Mouse (Mus musculus) lung, postnatal 10 days (tissue): ENCODE measurements around the gene Ephx1.
"Not testable (repeated sequence)": the region's sequence is repeated elsewhere in the genome, so short reads cannot be mapped to it uniquely, and the experiment has no call there.

Experiments used
- DNase-seq: peaks from one replicate; pipeline ENCODE4 v3.0.0; 2021

Gene Ephx1

DNA sequence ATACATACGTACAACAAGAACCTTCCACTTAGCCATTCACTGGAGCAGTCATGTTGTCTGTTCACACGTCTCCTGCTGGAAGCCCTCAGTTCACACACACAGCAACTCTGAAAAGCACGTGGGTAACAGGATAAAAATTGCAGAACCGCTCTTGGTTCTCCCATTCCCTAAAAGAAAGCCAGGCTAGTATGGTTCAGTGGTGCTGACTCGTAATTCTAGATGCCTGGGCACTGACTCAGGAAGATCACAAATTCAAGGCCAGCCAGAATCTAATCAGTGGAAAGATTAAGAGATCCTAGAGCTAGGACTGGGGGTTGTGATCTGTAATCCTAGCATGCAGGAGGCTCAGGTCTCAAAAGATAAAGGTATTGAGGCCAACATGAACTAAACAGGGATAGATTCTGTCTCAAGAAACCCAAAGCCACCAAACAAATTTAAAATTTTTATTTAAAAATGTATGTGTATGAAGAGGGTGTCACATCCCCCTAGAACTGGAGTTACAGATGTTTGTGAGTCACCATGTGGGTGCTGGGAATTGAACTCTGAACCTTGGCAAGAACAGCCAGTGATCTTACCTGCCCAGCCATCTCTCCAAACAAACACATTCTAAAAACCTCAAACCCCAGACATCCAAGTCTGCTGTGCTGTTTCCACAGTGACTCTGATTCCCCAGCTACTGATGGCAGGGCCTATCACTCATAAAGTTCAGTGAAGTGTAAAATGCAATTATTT, at the start of gene Ephx1:
Gene Ephx1, minus strand, starts transcription at position 149 of the 732 bp plus-strand sequence.
- DNase-seq = no peak

DNA sequence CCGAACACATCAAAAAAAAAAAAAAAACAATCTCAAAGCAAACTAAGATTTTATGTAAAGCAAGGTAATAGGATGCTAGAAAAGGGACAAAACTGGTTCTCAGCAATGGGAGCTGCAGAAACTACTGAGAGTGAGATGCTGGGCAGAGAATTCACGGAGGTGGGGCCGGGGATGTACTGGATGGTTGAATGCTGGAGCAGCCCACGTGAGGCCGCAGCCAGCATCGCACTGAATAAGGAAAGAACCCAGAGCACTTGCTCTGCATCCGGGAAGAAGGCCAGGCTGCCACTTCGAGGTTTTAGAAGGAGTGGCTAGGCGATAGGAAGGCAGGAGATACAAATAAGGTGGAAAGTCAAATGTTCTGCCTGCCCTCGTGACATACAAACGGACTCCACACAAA, 49.0 kb upstream of the Ephx1 start:
- no peak for DNase-seq

- DNase-seq = no peak
These were observed 47.6 kb upstream of the Ephx1 start for GRCm38 (mm10) chr1:181068344-181068743.

GRCm38 (mm10) chr1:181064648-181065047, 43.9 kb upstream of the Ephx1 start:
- no peak for DNase-seq

- DNase-seq = no peak
These were observed 43.3 kb upstream of the Ephx1 start for GRCm38 (mm10) chr1:181063991-181064390.

- no peak for DNase-seq
These were observed 41.2 kb upstream of the Ephx1 start for GRCm38 (mm10) chr1:181061784-181062485.

DNA sequence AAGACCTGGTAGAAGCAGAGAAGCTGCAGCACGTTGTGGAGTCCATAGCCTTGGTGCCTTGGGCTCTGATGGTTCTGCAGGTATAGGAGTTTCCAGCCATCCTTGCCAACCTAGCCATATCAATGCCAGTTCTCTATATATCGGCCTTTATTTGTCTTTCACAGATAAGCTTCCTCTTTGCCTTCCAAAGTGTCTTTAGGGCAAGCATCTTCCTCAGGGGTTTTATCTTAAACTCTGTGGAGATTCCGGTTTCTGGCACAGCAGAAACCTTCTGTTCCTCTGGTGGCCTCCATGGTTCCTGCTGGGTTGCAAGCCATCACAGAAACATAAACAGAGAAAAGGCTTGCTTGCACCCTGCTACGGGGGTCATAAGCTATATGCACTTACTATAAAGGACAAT, 32.2 kb upstream of the Ephx1 start:
- no peak for DNase-seq

DNA sequence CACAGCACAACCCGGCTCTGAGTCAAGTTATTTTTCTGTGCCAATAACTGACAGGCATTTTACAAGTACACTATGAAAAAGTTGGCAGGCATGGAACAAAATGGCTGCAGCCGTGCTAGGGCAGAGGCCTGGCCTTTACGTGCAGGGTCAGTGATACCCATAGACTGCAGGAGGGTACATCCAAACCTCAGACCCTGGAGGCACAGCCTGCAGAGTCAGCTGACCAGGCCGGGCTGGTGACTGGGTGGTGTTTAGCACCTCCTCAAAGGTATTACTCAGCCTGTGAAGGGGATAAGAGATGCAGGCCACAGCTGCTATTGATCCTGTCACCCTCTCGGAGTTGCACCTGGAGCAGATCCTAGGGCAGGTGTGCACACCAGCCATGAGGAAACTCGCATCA, 30.2 kb upstream of the Ephx1 start, which contains the start of gene 9130409I23Rik:
Gene 9130409I23Rik, plus strand, starts transcription at position 301 of the 400 bp plus-strand sequence.
- no peak for DNase-seq

GRCm38 (mm10) chr1:181049328-181049842, 28.7 kb upstream of the Ephx1 start:
- peak; percentile 5 for DNase-seq

DNA sequence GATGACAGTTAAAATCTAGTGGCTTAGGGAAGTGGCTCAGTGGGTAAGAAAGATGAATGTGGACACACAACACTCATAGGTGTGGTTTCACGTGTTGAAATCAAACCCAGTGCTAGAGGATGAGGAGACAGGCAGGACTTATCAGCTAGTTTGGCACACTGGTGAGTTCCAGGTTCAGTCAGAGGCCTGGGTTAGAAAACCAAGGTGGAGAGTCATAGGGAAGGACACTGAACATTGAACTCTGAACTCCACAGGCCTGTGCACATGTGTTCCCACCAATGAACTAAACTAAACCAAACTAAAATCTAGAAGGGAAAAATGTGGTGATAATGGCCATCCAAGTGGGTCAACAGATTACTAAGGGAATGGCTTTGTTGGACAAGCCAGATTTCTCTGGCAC, 26.8 kb upstream of the Ephx1 start:
- DNase-seq = no peak

- DNase-seq = peak; percentile 42
These were observed 18.9 kb upstream of the Ephx1 start for GRCm38 (mm10) chr1:181039652-181040051.

GRCm38 (mm10) chr1:181037623-181038022, 16.9 kb upstream of the Ephx1 start:
- no peak for DNase-seq

DNA sequence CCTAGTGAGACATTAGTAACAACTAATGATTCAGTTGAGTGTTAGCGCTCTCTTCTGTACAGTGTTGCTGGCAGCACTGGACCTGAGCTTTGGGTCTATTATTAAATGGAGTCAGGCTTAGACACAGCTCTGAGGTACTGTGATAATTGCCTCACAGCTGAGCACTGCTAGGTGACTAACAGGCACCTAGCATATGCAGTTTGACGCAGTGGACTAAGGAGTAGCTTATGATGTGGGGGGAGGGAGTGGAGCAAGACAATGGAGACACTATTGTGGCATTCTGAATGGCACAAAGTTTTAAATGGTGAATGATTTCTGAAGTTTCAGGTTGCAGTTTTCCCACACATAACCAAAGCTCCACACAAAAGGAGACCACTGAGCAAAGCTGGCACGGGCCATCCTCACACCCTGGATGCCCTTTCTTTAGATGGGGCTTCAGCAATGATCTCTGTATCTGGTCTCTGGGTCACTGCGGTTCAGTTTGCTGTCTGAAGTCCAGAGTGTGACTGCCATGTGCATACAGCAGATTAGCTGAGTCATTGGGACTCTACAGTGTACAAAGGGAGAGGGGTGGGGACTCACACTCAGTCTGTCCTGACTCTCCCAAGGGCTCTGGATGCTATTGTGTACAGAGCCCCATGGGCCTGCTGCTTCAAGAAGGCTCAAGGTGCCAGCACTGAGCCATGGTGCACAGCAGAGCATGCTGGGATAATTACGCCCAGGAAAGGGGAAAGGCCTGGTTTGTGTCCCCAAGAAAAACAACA, 14.5 kb upstream of the Ephx1 start:
- DNase-seq = not testable (repeated sequence)

DNA sequence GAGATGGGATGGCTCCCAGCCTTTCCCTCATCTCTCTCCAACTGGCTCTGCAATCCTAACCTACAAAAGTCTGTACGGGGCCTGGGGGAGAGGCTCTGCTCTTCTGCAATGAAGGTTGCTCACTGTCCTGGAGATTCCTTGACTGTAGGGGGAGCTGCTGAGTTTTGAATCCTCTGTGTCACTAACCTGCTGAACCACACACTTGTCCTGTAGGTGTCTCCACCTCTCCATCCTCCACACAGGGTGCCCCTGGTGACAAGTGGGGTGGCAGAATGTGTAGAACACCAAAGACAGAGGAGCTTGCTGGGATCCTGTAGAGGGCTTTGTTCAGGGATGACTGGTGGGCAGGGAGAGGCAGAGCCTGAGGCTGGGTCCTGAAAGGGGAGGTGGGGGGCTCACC, 1.6 kb upstream of the Ephx1 start:
- DNase-seq = peak; percentile 81

- no peak for DNase-seq
These were observed 773 bp upstream of the Ephx1 start for GRCm38 (mm10) chr1:181021488-181021865.

DNA sequence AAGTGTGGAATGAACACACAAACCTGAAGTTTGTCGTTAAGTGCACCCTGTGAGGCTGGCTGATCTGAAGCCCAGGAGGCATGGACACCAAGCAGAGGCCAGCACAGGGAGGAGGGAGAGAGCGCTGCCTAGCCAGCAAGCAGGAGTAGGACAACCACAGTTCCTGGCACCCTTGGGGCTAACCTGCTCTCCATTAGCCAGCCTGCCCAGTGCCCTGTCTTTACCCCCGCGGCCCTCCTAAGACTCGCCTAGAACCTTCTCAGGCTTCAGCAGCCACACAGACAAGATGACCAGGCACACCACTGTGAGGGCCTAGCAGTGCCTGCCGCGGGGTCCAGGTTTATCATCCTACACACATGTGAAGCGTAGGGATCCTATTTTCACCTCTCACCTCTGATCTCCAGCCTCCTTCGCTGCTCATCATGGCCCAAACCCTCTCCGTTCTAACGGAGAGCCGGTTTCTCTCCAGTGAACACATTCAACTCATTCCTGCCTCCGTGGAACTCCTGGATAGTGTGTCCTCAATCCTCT, 2.7 kb downstream of the Ephx1 start:
- DNase-seq = no peak

DNA sequence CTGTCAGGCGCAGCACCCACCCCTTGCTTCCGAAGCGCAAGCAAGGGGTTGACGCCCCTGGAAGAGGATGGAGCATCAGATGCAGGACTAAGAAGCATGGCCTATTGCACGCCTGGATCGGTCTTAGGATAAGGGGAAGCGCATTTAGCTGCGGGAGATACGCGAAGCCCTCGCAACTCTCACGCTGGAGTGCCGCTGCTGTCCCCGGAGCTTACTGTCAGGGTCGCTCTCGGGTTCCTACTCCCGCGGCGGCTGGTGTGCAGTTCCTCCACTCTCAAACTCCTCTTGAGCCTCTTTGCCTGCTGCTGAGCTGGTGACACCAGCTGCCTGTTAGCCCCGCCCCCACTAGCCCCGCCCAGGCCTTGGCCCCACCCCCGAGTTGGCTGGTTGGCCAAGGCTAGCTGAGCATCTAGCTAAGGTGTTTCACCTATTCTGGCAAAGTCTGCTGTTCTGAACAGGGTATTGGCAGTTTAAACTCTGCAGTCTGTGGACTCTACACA, 3.4 kb downstream of the Ephx1 start:
- peak; percentile 88 for DNase-seq

GRCm38 (mm10) chr1:181016532-181017131, 4.1 kb downstream of the Ephx1 start:
- peak; percentile 94 for DNase-seq

DNA sequence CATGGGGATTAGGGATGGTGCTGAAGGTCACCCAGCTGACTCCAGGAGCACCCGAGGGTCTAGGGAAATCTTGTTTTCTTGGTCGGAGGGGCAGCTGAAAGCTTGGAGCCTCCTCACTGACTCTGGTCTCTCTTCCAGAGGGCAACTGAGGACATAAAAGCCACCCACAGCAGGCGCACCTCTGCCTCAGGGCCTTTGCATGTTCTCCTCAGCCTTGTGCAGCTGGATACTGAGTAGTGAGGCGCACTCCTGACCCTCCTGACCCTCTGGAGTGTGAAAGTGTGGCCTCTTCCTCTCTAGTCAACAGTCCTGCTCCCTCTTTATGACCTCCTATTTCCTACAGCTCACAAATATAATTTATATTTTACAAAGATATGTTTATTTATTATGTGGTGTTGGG, 4.7 kb downstream of the Ephx1 start:
- DNase-seq = peak; percentile 27

DNA sequence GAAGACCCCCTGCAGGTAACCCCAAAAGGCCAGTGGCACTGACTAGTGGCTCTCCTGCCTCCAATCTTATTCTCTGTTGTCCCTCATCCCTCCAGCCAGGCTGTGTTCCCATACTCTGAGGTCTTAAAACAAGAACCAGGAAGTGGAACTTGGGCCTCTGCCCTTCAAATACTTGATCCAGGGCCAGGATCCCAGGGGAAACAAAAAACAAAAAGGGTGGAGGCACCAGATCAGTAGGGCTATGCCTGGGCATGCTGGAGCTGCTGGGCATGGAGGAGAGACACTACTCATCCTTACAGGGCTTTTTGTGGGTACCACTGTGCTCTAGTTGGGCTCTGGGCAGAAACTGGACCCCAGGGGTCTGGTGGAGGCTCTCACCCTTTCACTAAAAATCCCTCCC, 5.1 kb downstream of the Ephx1 start:
- DNase-seq = peak; percentile 87

- peak; percentile 78 for DNase-seq
These were observed 5.8 kb downstream of the Ephx1 start for GRCm38 (mm10) chr1:181014731-181015500.

- DNase-seq = no peak
These were observed 7.3 kb downstream of the Ephx1 start for GRCm38 (mm10) chr1:181013446-181013845.
